Mouse (Mus musculus) gastrocnemius, postnatal 36 days (tissue): Measurements from ENCODE around the gene Pbp2. TPM values are rescaled to one million over a fixed set of nuclear protein-coding genes. Genes with fewer than 3 reads are reported as not detected.

Experiments used
- DNase-seq, 2 experiments: peaks; one replicate each; pipeline ENCODE4 v3.0.0; 2022
- intact Hi-C: fragments of 180-260 bp; cut with DNase I; formaldehyde crosslinking; loops from one replicate; pipeline ENCODE4 v1.15.1; 2025
- long read RNA-seq, 2 experiments: library from polyadenylated mRNA; stranded (forward); transcript quantifications; one replicate each; pipeline ENCODE4 v2.0.0; 2021
- total RNA-seq, 2 experiments: library from RNA; stranded (reverse); gene quantifications; 2 replicates each; pipeline ENCODE4 v1.2.3; 2021

The Pbp2 gene
- total RNA-seq = not detected
- long read RNA-seq, experiment 1 = 0 reads
- long read RNA-seq, experiment 2 = 0 reads

DNA sequence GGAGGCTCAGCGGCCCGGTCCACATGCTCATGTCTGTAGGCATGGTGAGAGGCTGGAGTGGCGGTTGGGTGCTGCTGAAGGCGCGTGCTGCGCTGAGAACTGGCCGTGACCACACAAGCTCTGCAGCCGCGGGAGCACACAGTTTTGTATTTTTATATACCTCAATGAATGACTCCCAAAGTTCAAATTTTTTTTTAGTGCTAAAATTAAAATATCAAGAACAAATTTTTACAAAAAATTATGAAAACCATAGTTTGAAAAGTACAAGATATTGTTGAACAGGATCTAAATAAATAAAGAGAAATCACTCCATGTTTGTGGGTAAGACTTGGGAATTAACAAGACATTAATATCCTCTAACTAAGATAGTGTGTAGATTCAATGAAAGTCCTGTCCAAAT, at the start of gene Pbp2:
Gene Pbp2 (minus strand): TSS at position 101 of the 400 bp plus-strand sequence.
- intact Hi-C loops = no loop called here
- no peak for DNase-seq

DNA sequence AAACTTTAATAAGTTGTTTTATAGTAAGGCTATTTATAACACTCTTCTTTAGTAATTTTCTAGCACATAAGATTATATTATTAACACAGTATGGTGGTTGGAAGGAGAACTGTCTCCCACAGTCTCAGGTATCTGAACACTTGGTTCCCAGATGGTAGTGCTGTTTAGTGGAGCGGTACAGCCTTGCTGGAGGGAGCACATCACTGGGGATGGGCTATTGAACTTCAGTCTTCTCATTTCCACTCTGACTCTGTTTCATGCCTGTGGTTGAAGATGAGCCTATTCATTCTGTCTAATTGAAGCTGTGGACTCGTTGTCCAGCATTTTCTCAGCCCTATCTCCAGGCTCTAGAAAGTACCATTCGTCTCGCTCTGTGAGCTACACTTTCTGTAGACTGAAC, 44.7 kb upstream of the Pbp2 start:
- DNase-seq = no peak
- intact Hi-C loops = no loop called here

DNA sequence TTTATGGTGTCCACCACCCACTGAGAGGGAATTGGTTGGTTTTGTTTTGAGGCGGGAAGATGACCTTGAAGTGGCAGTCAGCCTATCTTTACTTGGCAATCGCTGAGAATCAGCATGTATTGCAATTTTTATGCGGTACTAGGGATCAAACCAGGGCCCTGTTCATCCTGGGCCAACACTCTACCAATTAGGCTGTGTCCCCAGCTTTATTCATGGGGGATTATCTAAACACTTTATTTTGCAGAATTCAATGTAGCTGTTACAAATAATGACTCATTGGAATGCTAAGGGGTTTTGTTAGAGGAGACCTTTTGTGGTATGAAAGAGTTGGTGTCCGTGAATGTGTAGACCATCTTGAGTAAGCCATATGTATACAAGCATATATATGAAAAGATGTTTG, 42.3 kb upstream of the Pbp2 start:
- no peak for DNase-seq

DNA sequence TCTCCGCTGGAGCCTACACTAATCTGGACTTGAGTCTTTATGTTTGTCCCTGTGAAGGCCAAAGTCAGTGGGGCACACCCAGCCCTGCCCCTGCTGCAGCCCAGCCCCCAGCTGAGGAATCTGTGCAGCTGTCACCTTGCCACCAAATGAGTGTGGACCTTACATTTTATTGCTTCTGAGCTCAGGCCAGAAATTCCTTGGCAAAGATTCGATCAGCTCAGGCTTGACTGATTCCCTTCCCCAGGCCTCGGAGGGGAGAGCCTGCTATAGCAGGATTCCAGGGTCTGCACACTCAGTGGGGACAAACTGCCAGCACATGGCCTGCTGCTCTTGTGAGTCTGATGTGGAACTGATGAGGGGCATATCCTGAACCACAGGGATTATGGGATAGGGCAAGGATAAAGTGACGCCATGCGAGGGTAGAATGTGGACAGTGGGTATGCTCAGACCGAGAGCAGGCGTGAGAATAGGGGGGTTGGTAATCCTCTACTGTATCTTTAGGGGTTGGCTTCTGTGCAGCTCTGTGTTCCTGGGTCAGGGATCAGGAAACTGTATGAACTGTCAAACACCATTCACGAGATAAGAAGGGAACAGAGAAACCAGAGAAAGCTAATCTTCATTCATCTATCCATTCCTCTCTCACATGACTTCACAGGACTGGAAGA, 41.6 kb upstream of the Pbp2 start:
- no peak for DNase-seq
- intact Hi-C loops = no loop called here

More for the DNA sequence above, 42.3 kb upstream of the Pbp2 start:
- intact Hi-C loops = no loop called here

DNA sequence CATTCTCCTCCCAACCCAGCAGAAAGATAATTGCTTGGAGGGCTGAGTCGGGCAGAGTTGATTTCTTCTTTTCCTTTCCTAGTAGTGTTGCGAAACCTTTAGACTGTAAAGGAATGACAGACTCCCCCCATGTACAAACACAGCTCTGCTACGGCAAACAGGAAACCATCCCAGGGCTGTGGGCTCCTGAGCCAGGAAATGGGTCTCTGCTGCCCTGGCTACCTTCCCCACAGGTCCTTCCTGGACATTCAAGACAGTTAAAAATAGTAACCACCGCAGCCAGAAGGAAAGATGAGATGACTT, 30.8 kb upstream of the Pbp2 start:
- intact Hi-C loops = no loop called here
- DNase-seq = no peak

DNA sequence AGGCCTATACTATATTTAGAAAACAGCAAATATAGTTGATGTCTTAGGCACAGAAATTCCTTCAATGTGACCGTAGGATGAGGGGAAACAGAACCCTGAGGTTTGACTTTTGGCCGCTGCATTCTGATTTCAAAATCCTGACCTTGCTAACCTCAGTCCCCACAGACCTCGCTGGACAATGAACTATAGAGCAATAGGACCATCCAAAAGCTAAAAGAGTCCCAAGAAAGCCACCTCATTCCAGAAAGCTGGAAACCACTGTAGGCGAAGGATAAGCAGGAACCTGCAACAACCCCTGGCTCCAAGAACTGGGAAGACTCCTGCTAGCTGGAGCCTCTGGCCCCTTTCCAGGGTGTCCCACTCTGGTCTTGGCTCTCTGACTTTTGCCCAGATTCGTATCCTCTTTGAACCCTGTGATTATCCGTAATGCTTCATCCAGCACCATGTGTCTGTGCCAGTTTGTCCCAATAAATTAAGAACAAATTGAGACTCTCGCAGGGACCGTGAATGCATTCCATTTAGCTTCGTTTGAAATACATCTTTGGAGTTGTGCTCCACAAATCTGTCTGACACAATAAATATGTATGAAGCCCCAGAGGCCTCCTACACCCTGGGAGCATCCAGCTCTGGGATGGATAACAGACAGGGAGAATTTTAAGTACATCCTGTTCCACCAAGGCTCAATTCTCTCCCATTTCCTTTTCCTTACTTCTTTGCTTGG, 30.3 kb upstream of the Pbp2 start:
- intact Hi-C loops = no loop called here
- peak in 1 of 2 experiments; percentile 57 for DNase-seq

DNA sequence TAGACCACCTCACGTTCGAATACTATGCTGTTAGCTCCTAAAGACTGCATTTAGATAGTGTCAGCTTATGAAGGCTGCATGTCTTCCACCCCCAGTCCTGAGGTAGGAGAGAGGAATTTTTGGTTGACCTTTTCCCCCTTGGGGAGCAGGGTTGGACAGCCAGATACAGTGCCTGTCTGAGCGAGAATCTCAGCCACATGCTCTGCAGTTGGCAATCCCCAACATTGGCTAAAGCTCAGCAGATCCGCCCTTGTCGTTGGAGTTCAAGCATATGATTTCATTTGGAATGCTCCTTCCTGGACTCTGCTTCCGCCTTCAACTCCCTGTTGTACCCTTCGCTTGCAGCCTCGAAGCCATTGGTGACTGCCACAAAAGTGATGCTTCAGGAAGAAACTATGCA, 26.2 kb upstream of the Pbp2 start:
- peak; percentile 18 to 29 for DNase-seq
- intact Hi-C loops = no loop called here

DNA sequence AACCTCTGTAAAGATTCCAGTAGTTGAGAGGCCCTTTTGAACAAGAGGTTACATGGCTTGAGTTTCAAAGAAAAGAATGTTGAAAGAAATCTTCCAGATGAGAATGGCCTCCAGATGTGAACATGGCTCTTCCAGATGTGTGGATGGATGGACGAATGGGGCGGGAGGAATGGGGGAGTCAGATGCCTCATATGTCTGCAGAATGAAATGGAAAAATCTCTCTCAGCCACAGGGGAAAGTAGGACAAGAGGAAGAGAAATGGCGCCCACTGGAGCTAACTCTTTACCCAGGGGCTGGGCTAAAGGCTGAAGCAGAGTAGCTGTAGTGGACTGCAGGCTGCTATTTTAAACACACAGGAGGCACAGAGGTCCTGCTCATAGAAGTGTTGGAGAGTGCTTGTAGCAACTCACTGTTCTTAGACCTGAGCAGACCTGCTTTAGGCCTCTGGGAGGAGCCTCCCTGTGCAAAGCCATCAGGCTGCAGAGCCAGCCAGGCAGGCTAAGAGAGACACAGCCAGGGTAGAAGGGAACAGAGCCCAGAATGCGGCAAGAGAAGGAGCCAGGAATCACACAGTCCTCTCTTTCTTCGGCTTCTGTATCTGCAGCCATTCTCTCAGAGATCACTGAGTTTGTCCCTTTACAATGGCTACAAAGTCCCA, 23.9 kb upstream of the Pbp2 start:
- intact Hi-C loops = no loop called here
- DNase-seq = peak; percentile 35

DNA sequence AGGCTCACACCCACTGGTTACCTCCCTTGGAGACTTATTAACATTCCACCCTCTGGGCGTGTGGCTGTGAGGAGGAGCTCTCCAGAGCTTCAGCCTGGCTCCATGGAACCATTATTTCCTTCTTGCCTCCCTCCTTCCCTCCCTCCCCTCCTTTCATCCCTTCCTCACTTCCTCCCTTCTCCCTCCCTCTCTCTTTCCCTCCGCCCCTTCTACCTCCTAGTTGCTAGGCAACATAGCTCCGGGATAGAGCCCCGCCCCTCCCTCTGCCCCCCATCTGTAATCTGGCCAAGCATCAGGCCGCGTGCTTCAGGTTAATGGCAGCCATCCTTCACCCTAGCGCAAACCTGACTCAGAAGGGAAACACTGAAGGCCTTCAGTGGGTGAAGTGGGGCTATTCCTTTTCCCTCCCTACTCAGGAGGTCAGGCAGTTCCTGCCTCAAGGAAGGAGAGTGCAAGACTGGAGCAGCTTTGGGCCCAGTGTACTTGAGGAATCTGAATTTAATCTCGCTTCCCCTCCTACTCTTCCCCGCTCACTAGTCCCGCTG, 22.6 kb upstream of the Pbp2 start:
- DNase-seq = no peak
- intact Hi-C loops = no loop called here

DNA sequence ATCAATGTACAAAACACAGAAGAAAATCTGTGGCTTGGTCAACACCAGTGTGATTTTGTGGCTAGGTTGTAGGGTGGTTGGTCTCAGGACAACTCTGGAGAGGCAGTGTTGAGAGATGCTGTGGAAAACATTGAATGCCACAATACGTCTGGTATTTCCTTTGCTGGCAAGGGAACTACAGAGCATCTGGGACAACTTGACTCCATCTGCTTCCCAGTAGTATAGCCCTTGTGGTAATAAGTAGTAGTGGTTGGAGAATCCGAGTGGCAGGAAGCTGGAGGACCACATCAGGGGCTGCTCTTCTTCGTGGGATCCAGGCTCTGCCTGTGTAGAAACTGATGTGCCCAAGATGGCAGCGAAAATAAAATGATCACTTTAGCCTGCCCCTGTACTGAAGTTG, 21.7 kb upstream of the Pbp2 start:
- intact Hi-C loops = no loop called here
- DNase-seq = no peak

DNA sequence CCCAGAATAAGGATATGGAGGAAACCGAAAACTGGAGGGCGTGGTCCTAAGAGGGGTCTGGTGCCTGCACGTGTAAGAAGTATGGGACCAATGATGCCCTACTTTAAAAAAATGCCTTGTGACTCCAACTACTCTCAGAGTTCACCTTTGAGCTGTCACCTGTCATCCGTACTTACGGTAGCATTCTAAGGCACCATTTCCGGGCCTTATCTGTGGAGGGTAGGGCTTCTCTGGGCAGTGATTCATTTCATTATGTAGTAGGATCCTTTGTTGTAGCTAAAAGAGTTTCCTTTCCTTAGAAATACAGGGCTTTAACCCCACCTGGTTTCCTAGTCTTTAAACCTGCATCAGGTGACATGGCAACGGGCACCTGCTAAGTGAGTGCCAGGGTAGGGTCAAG, 16.6 kb upstream of the Pbp2 start:
- no peak for DNase-seq
- intact Hi-C loops = no loop called here

DNA sequence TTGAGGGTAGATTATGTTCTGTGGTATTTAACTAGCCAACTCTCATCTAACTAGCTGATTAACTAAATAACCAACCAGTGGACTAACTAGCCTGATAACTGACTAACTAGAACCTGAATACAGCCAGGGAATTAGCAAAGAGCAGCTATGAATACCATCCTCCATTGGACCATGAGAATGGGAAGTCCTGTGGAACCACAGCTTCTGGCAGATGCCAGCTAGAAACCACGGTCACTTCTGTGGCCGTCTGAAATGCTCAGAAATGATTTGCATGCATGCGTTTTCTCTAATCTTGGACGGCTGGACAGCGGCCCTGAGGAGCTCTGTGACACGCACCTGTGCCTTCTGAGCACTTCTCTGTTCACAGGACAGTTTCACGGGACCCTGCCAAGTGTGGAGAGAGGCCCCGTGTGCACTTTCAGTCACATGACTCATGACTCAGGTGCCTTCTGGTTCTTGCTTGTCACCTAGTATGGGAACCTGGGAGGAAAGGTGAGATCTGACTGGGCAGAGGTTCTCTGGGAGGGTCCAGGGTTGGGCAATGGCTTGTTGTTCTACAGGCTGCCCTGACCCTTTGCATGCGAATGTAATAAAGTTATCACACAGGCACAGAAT, 14.6 kb upstream of the Pbp2 start:
- DNase-seq = no peak
- intact Hi-C loops = no loop called here

DNA sequence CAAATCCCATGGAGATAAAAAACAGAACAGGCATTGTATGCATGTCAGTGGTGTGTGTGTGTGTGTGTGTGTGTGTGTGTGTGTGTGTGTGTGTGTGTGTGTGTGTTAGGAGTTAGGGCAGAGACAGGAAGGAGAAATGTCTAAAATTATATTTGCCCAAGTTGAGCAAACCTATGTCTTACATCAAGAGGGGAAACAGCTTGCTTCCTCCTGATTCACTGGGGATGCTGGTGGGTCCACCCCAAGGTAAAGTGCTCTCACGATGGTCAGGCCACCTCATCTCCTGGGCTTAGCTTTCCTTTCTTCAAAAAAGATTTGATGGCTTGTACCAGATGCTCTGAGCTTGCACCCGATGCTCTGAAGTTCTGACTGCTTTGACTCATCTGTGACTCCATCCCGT, 13.9 kb upstream of the Pbp2 start:
- intact Hi-C loops = no loop called here
- no peak for DNase-seq

DNA sequence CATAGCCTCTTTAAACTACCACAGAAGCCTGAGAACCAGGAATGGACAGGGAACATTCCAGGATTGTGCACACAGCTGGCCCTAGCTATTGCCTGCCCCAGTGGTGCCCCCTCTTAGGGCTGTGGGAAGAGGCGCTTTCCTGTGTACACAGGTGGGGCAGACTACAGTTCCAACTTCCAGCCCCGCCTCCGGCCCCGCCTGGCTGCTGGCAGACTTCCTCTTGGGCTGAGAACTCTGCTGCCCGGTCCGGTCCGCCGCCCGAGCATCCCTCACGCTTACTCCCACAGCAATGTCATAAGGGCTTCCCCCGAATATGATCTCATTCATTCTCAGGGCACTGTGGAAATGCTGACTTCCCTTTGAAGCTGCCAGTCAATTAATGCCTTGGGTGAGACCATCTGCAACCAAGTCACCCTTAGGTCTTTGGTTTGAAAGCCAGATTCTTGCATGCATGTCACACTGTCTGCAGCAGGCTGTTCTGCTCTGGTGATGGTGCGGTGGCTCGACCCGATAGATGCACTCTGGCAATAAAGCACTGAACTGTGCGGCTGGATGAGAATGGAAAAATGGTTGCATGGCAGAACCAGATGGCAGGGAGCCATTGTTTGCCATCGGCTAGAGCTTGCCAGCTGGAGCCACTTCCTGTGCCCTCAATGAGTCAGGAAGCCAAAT, 13.2 kb upstream of the Pbp2 start:
- intact Hi-C loops = no loop called here
- peak; percentile 50 to 62 for DNase-seq

DNA sequence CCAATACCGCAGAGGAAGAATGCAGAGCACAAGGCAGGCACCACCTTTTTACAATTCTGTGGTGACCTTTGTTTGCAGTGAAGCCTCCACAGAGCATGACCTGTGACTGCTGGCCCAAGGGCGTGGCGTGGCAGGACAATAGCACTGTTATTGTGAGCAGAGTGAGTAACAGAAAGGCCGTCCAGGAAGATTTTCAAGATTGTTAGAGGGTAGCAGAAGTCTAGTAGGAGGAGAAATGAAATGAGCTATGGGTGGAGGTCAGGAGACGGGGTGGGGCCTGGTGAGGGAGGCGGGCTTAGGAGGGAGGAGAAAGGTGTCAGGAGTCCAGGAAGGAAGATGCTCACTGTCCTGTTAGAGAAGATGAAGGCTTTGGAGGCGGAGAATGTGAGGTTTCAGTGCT, 12.5 kb upstream of the Pbp2 start:
- intact Hi-C loops = no loop called here

DNA sequence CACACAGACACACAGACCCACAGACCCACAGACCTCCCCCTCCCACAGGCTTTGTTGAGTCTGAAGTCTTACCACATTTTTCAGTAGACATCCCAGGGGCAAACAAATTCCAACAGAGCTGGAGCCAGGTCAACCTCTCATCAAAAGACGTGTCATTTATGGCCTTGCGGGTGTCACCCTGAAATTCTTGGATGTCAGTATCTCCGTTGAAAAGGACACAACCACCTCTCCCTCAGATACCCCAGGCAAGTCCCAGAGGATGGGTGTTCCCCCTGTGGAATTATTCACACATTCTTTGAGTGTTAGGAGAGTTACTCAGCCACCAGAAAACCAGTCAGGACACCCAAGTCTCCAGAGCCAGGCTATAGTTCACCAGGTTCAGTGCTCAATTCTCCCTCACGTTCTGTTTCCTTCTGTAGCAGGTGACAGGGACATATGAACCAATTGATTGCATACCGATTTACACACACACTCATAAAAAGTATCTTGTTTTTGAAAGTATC, 9.3 kb upstream of the Pbp2 start:
- intact Hi-C loops = no loop called here
- no peak for DNase-seq

More for the DNA sequence above, 12.5 kb upstream of the Pbp2 start:
- DNase-seq = no peak

DNA sequence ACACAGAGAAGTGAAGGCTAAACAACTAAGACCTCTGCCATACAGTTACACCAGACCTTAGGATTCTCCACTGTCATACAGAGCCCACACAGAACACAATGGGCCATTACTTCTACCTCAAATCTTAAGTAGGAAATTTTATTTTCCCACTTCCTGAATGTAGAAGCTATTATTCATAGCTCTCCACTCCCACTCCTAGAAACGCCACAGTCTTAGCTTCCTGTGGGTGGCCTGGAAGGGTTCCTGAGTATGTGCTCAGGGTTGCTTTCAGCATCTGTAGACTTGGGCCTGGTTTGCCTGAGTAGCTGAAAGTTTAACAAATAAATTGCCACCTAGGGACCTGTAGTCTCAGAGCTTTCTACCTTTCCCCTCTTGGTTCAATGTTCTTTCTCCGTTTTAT, 5.9 kb upstream of the Pbp2 start:
- intact Hi-C loops = no loop called here
- no peak for DNase-seq

DNA sequence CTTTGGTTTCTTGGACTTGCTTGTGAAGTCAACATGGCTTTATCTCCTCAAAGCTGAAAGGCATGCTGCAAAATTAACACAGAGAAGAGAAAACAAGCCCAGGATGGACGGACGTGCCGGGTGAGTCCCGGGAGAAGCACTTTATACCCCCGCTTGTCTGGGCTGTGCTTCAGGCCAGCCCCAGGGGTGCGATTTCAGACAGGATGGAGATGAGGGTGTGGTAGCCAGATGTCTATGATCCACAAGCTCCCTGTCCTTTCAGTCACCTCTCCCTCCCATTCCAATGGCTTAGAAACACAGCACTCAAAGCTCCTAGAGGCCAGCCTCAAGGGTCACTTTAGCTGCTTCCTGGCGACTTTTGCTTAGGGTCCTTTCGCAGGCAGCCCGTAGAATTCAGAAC, 3.8 kb upstream of the Pbp2 start:
- DNase-seq = peak; percentile 46 to 60
- intact Hi-C loops = no loop called here

DNA sequence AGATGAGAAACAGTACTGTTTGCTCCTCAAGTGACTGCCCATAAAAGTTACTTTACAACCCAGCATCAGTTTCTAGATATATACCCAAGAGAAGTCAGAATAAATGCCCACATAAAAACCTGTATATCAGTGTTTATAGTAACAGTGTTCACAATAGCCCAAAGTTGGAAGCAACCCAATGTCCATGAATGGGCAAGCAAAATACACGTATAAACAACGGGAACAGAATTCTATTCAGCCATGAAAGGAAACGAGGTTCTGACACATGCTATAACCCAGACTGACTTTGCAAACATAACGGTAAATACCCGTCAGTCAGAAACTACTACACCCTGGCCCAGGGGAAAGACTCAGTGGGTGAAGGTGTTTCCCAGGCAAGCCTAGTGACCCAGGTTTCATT, 1.8 kb upstream of the Pbp2 start:
- DNase-seq = no peak
- intact Hi-C loops = no loop called here

DNA sequence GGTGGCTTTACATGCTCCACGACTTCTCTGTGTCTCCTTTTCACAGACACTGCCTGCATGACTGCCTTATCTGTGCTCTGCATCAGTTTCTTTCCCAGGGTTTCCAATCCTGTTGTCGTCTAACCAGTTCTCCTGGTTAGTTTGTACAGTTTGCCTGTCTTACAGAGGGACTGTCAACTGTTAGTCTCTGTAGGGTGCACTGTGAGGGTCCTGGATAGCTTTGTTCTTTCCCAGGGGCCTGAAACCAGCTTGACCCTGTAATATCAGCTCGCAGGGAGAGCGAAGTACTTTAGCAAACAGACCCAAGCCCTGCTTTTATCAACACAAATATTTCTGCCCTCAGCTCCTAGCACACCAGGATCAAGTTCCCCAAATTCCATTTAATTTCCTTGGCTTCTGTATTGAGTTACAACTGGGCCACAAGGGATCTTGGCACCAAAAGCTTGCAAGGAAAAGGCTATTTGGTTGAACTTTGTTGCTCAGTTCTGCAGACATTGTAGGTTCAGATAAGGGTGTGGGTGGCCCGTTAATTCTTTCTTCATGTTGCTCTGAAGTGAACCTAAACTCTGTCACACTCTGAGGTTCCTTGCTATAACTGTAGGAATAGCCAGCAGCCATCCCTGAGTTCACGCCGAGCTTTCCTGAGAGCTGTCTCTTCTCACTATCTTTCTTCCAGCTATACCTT, 5.5 kb downstream of the Pbp2 start:
- no peak for DNase-seq
- intact Hi-C loops = no loop called here
